Mouse (Mus musculus) liver, embryonic 11.5 days (tissue): ENCODE results near the gene Olfr136. TPM values are rescaled to one million over a fixed set of nuclear protein-coding genes. Genes with fewer than 3 reads are reported as not detected.

Experiments
- ATAC-seq: fragments of 200-750 bp; cut with Nextera tagmentation; replicated peaks from 2 replicates; pipeline ENCODE4 v1.8.0; 2017; ENCODE audit warnings: moderate number of reproducible peaks, mild to moderate bottlenecking, moderate TSS enrichment, moderate library complexity; ENCODE audit not compliant: low FRiP score
- DNase-seq: peaks from one replicate; pipeline ENCODE4 v3.0.0-alpha.2; 2017; ENCODE audit warnings: low spot score
- H3K27ac ChIP-seq: fragments of 300-500 bp; sonication (generic); 2 replicates; pipeline ENCODE4 v1.5.1; 2014; ENCODE audit warnings: mild to moderate bottlenecking, low read depth, low read length, control low read depth
- H3K27me3 ChIP-seq: fragments of 300-500 bp; sonication (generic); replicated peaks from 2 replicates; pipeline ENCODE4 v1.6.1; 2014; ENCODE audit warnings: low read length, mixed read lengths; ENCODE audit not compliant: control insufficient read depth, insufficient read depth
- H3K36me3 ChIP-seq: fragments of 300-500 bp; sonication (generic); 2 replicates; pipeline ENCODE4 v1.6.1; 2014; ENCODE audit warnings: mild to moderate bottlenecking, low read length, moderate library complexity, mixed read lengths; ENCODE audit not compliant: control insufficient read depth, insufficient read depth
- H3K4me1 ChIP-seq: fragments of 300-500 bp; sonication (generic); replicated peaks from 2 replicates; pipeline ENCODE4 v1.6.1; 2014; ENCODE audit warnings: low read length, mixed read lengths; ENCODE audit not compliant: control insufficient read depth, insufficient read depth
- H3K4me2 ChIP-seq: fragments of 300-500 bp; sonication (generic); 2 replicates; pipeline ENCODE4 v1.6.1; 2014; ENCODE audit warnings: mild to moderate bottlenecking, control low read depth, moderate library complexity
- H3K4me3 ChIP-seq: fragments of 300-500 bp; sonication (generic); 2 replicates; pipeline ENCODE4 v1.5.1; 2014; ENCODE audit warnings: low read depth, low read length, control low read depth
- H3K9ac ChIP-seq: fragments of 300-500 bp; sonication (generic); 2 replicates; pipeline ENCODE4 v1.6.1; 2014; ENCODE audit warnings: low read depth, low read length, control low read depth
- H3K9me3 ChIP-seq: fragments of 300-500 bp; sonication (generic); 2 replicates; pipeline ENCODE4 v1.6.1; 2016; ENCODE audit warnings: low read length, inconsistent platforms, mixed read lengths; ENCODE audit not compliant: control insufficient read depth
- polyA plus RNA-seq: library from polyadenylated mRNA; unstranded; fragments of >200 nt; fragmentation: Nextera tagmentation; extraction: Ambion mirVana; gene quantifications from 2 replicates; pipeline ENCODE4 v1.2.1, GENCODE M21; 2014

The Olfr136 gene
- not detected in 2 replicates for polyA plus RNA-seq

DNA sequence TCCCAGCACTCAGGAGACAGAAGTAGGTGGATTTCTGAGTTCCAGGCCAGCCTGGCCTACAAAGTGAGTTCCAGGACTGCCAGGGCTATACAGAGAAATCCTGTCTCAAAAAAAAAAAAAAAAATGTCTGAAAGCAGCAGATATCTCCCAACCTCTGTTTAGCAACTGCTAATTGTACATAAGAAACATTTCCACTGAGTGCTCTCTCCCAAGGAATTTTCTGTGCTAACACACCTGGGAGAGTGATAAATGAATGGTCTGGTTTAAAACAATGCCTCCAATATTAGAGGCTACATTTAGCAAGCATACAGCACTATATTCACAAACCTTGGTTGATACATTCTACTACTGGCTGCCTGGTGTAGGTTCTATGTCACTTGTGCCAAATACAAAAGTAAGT, at the start of gene Olfr136:
Olfr136 (plus strand) TSS at position 301 of the 400 bp plus-strand sequence.
- no peak for ATAC-seq
- no peaks in the 10 kb centered on the region for H3K27me3 ChIP-seq
- H3K27ac ChIP-seq: no peak within 1 kb of the TSS
- DNase-seq: no peak
- H3K9me3 ChIP-seq: no peaks in the 10 kb centered on the region; the same call in 1 of the 2 replicates
- H3K4me2 ChIP-seq: no peak within 1 kb of the TSS
- no peak within 1 kb of the TSS for H3K4me3 ChIP-seq
- no peaks in the 10 kb centered on the region for H3K4me1 ChIP-seq
- no peak within 1 kb of the TSS for H3K9ac ChIP-seq
- H3K36me3 ChIP-seq: no peaks in the 10 kb centered on the region

DNA sequence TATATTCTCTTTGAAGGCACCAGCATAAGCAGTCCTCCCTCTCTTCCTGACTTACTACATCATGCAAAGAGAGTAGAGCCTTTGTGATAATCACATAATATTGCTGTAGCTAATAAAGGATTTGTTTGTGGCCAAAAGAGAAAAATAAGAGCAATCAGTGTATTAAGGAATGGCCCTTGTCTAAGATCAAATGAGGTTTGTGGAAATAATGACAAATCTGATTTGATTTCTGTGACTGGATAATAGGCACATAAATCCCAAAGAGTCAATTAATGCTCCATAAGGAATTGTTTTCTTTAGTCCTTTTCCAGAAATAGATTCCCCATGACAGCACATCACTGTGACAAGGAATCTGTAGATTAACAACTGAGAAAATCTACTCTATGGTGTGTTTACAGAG, 22.2 kb upstream of the Olfr136 start, which contains the start of gene Olfr137:
Olfr137 (minus strand) TSS at position 101 of the 400 bp plus-strand sequence.
- Histone ChIP-seq H3K9ac (no peak within 1 kb of the TSS), H3K36me3 (no peaks in the 10 kb centered on the region), H3K27me3 (no peaks in the 10 kb centered on the region), H3K4me2 (no peak within 1 kb of the TSS), H3K4me3 (no peak within 1 kb of the TSS), H3K4me1 (no peaks in the 10 kb centered on the region), H3K9me3 (peaks cover 4% of the 10 kb centered on the region; the same call in 1 of the 2 replicates), H3K27ac (no peak within 1 kb of the TSS)
- ATAC-seq (no peak), DNase-seq (no peak)

Other genes with a start within 250 kb of the Olfr136 start
- gene Olfr131, start 241.1 kb upstream of the Olfr136 start, polyA plus RNA-seq: not detected in 2 replicates
- gene Olfr132, start 195.3 kb upstream of the Olfr136 start, polyA plus RNA-seq: not detected in 2 replicates
- not detected in 2 replicates for gene Olfr133, start 184.6 kb upstream of the Olfr136 start, polyA plus RNA-seq
- gene Olfr134, start 158.4 kb upstream of the Olfr136 start, polyA plus RNA-seq: not detected in 2 replicates
- gene Olfr135, start 125.5 kb upstream of the Olfr136 start, polyA plus RNA-seq: not detected in 2 replicates
- gene Olfr138, start 68.8 kb upstream of the Olfr136 start, polyA plus RNA-seq: not detected in 2 replicates
- gene Olfr137, start 22.3 kb upstream of the Olfr136 start, polyA plus RNA-seq: not detected in 2 replicates
- not detected in 2 replicates for gene Esp36, start 90.4 kb downstream of the Olfr136 start, polyA plus RNA-seq
- not detected in 2 replicates for gene Esp34, start 224.4 kb downstream of the Olfr136 start, polyA plus RNA-seq